Mouse (Mus musculus): ENCODE data around the gene Rhbdl1. TPM values are rescaled to one million over a fixed set of nuclear protein-coding genes. Genes with fewer than 3 reads are reported as not detected.

The Rhbdl1 gene
- polyA plus RNA-seq, 1 experiment from 2014 or later, result 57.8 TPM

- 0 out of 2 replicates have a peak overlapping the region, but pooled peaks have one; percentile 96 for H3K27ac ChIP-seq
Measured at GRCm38 (mm10) chr17:25834595-25835222, 2.4 kb downstream of the Rhbdl1 start.

GRCm38 (mm10) chr17:25833961-25834594, 3.0 kb downstream of the Rhbdl1 start:
- peak overlapping the region; percentile 95 for H3K4me2 ChIP-seq
- no peaks in the 10 kb centered on the region for H3K9me3 ChIP-seq
- H3K4me1 ChIP-seq, result peaks cover 80% of the 10 kb centered on the region
- H3K27ac ChIP-seq, result peak overlapping the region; percentile 96
- 59% methylated on average over 6 of the region's 6 CpGs for WGBS
- ATAC-seq (replicated peaks), result no peak
- peak overlapping the region; percentile 80 for H3K4me3 ChIP-seq
- H3K36me3 ChIP-seq (replicated peaks), result 0 out of 2 replicates have a peak, but pooled peaks cover 19% of the 10 kb centered on the region
- H3K9ac ChIP-seq, result peak overlapping the region; percentile 77
- no peaks in the 10 kb centered on the region for H3K27me3 ChIP-seq (replicated peaks)

More at GRCm38 (mm10) chr17:25834595-25835222, 2.4 kb downstream of the Rhbdl1 start:
- Histone ChIP-seq H3K27me3 (replicated peaks) (no peaks in the 10 kb centered on the region), H3K4me2 (peak overlapping the region; percentile 95), H3K9ac (peak overlapping the region; percentile 77; the same call in 1 of the 2 replicates), H3K9me3 (no peaks in the 10 kb centered on the region), H3K36me3 (replicated peaks) (0 out of 2 replicates have a peak, but pooled peaks cover 24% of the 10 kb centered on the region), H3K4me3 (peak overlapping the region; percentile 80), H3K4me1 (peaks cover 75% of the 10 kb centered on the region)
- no peak for ATAC-seq (replicated peaks)
- 89% methylated on average over 12 of the region's 12 CpGs for WGBS

GRCm38 (mm10) chr17:25833291-25833663, 3.8 kb downstream of the Rhbdl1 start, which contains the start of gene Stub1:
Gene Stub1 (minus strand): TSS chr17:25833404.
- Histone ChIP-seq H3K36me3 (replicated peaks) (0 out of 2 replicates have a peak, but pooled peaks cover 19% of the 10 kb centered on the region), H3K4me3 (peak within 1 kb of the TSS; percentile 80), H3K4me1 (peaks cover 84% of the 10 kb centered on the region), H3K27me3 (replicated peaks) (no peaks in the 10 kb centered on the region), H3K4me2 (peak within 1 kb of the TSS; percentile 95), H3K27ac (peak within 1 kb of the TSS; percentile 96), H3K9ac (peak within 1 kb of the TSS; percentile 77), H3K9me3 (no peaks in the 10 kb centered on the region)
- ATAC-seq (replicated peaks), result peak; percentile 41
- under 1% methylated on average over 24 of the region's 24 CpGs for WGBS

GRCm38 (mm10) chr17:25832436-25833290, 4.4 kb downstream of the Rhbdl1 start:
- Histone ChIP-seq H3K4me2 (peak overlapping the region; percentile 95), H3K9me3 (no peaks in the 10 kb centered on the region), H3K4me3 (peak overlapping the region; percentile 80), H3K27ac (peak overlapping the region; percentile 96), H3K4me1 (peaks cover 84% of the 10 kb centered on the region), H3K9ac (peak overlapping the region; percentile 77), H3K36me3 (replicated peaks) (0 out of 2 replicates have a peak, but pooled peaks cover 21% of the 10 kb centered on the region), H3K27me3 (replicated peaks) (no peaks in the 10 kb centered on the region)
- under 1% methylated on average over 76 of the region's 77 CpGs for WGBS
- peak; percentile 91 for ATAC-seq (replicated peaks)

GRCm38 (mm10) chr17:25831451-25832281, 5.4 kb downstream of the Rhbdl1 start:
- H3K4me1 ChIP-seq, result peaks cover 84% of the 10 kb centered on the region
- H3K27ac ChIP-seq, result peak overlapping the region; percentile 96
- WGBS, result 63% methylated on average over 21 of the region's 21 CpGs
- peak overlapping the region; percentile 77 for H3K9ac ChIP-seq
- 0 out of 2 replicates have a peak, but pooled peaks cover 30% of the 10 kb centered on the region for H3K36me3 ChIP-seq (replicated peaks)
- H3K9me3 ChIP-seq, result no peaks in the 10 kb centered on the region
- no peak for ATAC-seq (replicated peaks)
- H3K27me3 ChIP-seq (replicated peaks), result no peaks in the 10 kb centered on the region
- peak overlapping the region; percentile 80 for H3K4me3 ChIP-seq
- H3K4me2 ChIP-seq, result peak overlapping the region; percentile 95

GRCm38 (mm10) chr17:25830806-25831431, 6.2 kb downstream of the Rhbdl1 start:
- Histone ChIP-seq H3K36me3 (replicated peaks) (0 out of 2 replicates have a peak, but pooled peaks cover 31% of the 10 kb centered on the region), H3K4me3 (no peak overlapping the region; the same call in 1 of the 2 replicates), H3K4me2 (peak overlapping the region; percentile 95), H3K4me1 (peaks cover 84% of the 10 kb centered on the region), H3K27me3 (replicated peaks) (no peaks in the 10 kb centered on the region), H3K9ac (no peak overlapping the region), H3K27ac (no peak overlapping the region), H3K9me3 (no peaks in the 10 kb centered on the region)
- ATAC-seq (replicated peaks), result no peak
- 86% methylated on average over 14 of the region's 14 CpGs for WGBS

GRCm38 (mm10) chr17:25830200-25830753, 6.8 kb downstream of the Rhbdl1 start:
- H3K9ac ChIP-seq, result no peak overlapping the region
- peak overlapping the region; percentile 66 for H3K4me3 ChIP-seq
- 0 out of 2 replicates have a peak, but pooled peaks cover 31% of the 10 kb centered on the region for H3K36me3 ChIP-seq (replicated peaks)
- no peaks in the 10 kb centered on the region for H3K9me3 ChIP-seq
- 94% methylated on average over 4 of the region's 4 CpGs for WGBS
- peak overlapping the region; percentile 80 for H3K4me2 ChIP-seq
- H3K27me3 ChIP-seq (replicated peaks), result no peaks in the 10 kb centered on the region
- peaks cover 84% of the 10 kb centered on the region for H3K4me1 ChIP-seq
- no peak overlapping the region for H3K27ac ChIP-seq
- ATAC-seq (replicated peaks), result no peak

GRCm38 (mm10) chr17:25829558-25830017, 7.5 kb downstream of the Rhbdl1 start:
- no peak for ATAC-seq (replicated peaks)
- Histone ChIP-seq H3K9ac (peak overlapping the region; percentile 86), H3K36me3 (replicated peaks) (0 out of 2 replicates have a peak, but pooled peaks cover 31% of the 10 kb centered on the region), H3K27me3 (replicated peaks) (no peaks in the 10 kb centered on the region), H3K27ac (peak overlapping the region; percentile 91), H3K4me3 (peak overlapping the region; percentile 66), H3K4me1 (peaks cover 84% of the 10 kb centered on the region), H3K9me3 (no peaks in the 10 kb centered on the region), H3K4me2 (peak overlapping the region; percentile 80)
- WGBS, result 36% methylated on average over 8 of the region's 8 CpGs

GRCm38 (mm10) chr17:25828712-25829557, 8.2 kb downstream of the Rhbdl1 start, which contains the start of gene Jmjd8:
Gene Jmjd8 (plus strand): TSS chr17:25828867.
- 1% methylated on average over 32 of the region's 32 CpGs for WGBS
- Histone ChIP-seq H3K27ac (peak within 1 kb of the TSS; percentile 91), H3K36me3 (replicated peaks) (0 out of 2 replicates have a peak, but pooled peaks cover 31% of the 10 kb centered on the region), H3K4me3 (peak within 1 kb of the TSS; percentile 66), H3K4me2 (peak within 1 kb of the TSS; percentile 80), H3K4me1 (peaks cover 84% of the 10 kb centered on the region), H3K9me3 (no peaks in the 10 kb centered on the region), H3K9ac (peak within 1 kb of the TSS; percentile 86), H3K27me3 (replicated peaks) (no peaks in the 10 kb centered on the region)
- peak; percentile 59 for ATAC-seq (replicated peaks)

- no peak for ATAC-seq (replicated peaks)
- H3K9me3 ChIP-seq, result no peaks in the 10 kb centered on the region
- peak overlapping the region; percentile 66 for H3K4me3 ChIP-seq
- WGBS, result 83% methylated on average over 8 of the region's 8 CpGs
- peak overlapping the region; percentile 80 for H3K4me2 ChIP-seq
- H3K9ac ChIP-seq, result peak overlapping the region; percentile 86; the same call in 1 of the 2 replicates
- peaks cover 82% of the 10 kb centered on the region for H3K4me1 ChIP-seq
- peak overlapping the region; percentile 91 for H3K27ac ChIP-seq
- H3K36me3 ChIP-seq (replicated peaks), result 0 out of 2 replicates have a peak, but pooled peaks cover 31% of the 10 kb centered on the region
- no peaks in the 10 kb centered on the region for H3K27me3 ChIP-seq (replicated peaks)
Measured at GRCm38 (mm10) chr17:25828223-25828594, 8.9 kb downstream of the Rhbdl1 start.
